Mouse (Mus musculus) kidney, postnatal 0 days (tissue): Measurements from ENCODE around the gene Hoxd3. TPM values are rescaled to one million over a fixed set of nuclear protein-coding genes. Genes with fewer than 3 reads are reported as not detected.
A peak's percentile ranks its signal among the peaks of the same experiment; 100 is the strongest.

ENCODE experiments used
- ATAC-seq: fragments of 200-750 bp; cut with Nextera tagmentation; replicated peaks from 2 replicates; pipeline ENCODE4 v1.8.0; 2017; ENCODE audit warnings: low read depth, moderate number of reproducible peaks, moderate TSS enrichment, moderate library complexity; ENCODE audit not compliant: low FRiP score
- DNase-seq: peaks from one replicate; pipeline ENCODE4 v3.0.0-alpha.2; 2016; ENCODE audit warnings: low spot score
- H3K27ac ChIP-seq: fragments of 300-500 bp; sonication (generic); 2 replicates; pipeline ENCODE4 v1.5.1; 2014; ENCODE audit warnings: mild to moderate bottlenecking
- H3K27me3 ChIP-seq: fragments of 300-500 bp; sonication (generic); 2 replicates; pipeline ENCODE4 v1.6.1; 2014; ENCODE audit warnings: low read length, mixed read lengths; ENCODE audit not compliant: insufficient read depth
- H3K36me3 ChIP-seq: fragments of 300-500 bp; sonication (generic); 2 replicates; pipeline ENCODE4 v1.6.1; 2014; ENCODE audit warnings: low read length, mixed read lengths; ENCODE audit not compliant: insufficient read depth
- H3K4me1 ChIP-seq: fragments of 300-500 bp; sonication (generic); replicated peaks from 2 replicates; pipeline ENCODE4 v1.6.1; 2014; ENCODE audit warnings: antibody characterized with exemption, low read length, mixed read lengths; ENCODE audit not compliant: insufficient read depth
- H3K4me2 ChIP-seq: fragments of 300-500 bp; sonication (generic); 2 replicates; pipeline ENCODE4 v1.6.1; 2014; ENCODE audit warnings: mild to moderate bottlenecking, low read length, moderate library complexity, mixed read lengths
- H3K4me3 ChIP-seq: fragments of 300-500 bp; sonication (generic); replicated peaks from 2 replicates; pipeline ENCODE4 v1.5.1; 2014; ENCODE audit warnings: low read depth, low read length
- H3K9ac ChIP-seq: fragments of 300-500 bp; sonication (generic); 2 replicates; pipeline ENCODE4 v1.6.1; 2014; ENCODE audit warnings: low read depth, low read length
- H3K9me3 ChIP-seq: fragments of 300-500 bp; sonication (generic); replicated peaks from 2 replicates; pipeline ENCODE4 v1.6.1; 2016; ENCODE audit warnings: low read length, inconsistent platforms, mixed read lengths
- CTCF ChIP-seq: IDR thresholded peaks from 2 replicates; pipeline ENCODE4 v1.5.1; 2016; ENCODE audit warnings: antibody characterized with exemption, low read depth, mild to moderate bottlenecking, moderate library complexity
- WGBS: fragments of 180-500 bp; shearing (Covaris S2); extraction: QIAGEN DNeasy Blood & Tissue Kit; methylation state at CpG from one replicate; pipeline ENCODE4 v1.1.7; 2014; 5-methylcytosine and 5-hydroxymethylcytosine counted together
- polyA plus RNA-seq: library from polyadenylated mRNA; unstranded; fragments of >200 nt; fragmentation: Nextera tagmentation; extraction: Ambion mirVana; gene quantifications from 2 replicates; pipeline ENCODE4 v1.2.1, GENCODE M21; 2015

The Hoxd3 gene
- polyA plus RNA-seq, 1 experiment from 2014 or later, result 8.0 TPM

- DNase-seq, result no peak
- H3K4me3 ChIP-seq, result peak overlapping the region; percentile 82
- H3K4me1 ChIP-seq, result no peaks in the 10 kb centered on the region; the same call in 1 of the 2 replicates
- peaks cover 5% of the 10 kb centered on the region; the same call in 1 of the 2 replicates for H3K27me3 ChIP-seq
- H3K36me3 ChIP-seq, result 0 out of 2 replicates have a peak, but pooled peaks cover 5% of the 10 kb centered on the region
- no peaks in the 10 kb centered on the region for H3K9me3 ChIP-seq
- WGBS, result 1% methylated on average over 30 of the region's 51 CpGs
- TF ChIP-seq CTCF, result no peak
- peak overlapping the region; percentile 98 for H3K9ac ChIP-seq
- H3K27ac ChIP-seq, result peak overlapping the region; percentile 96
- H3K4me2 ChIP-seq, result peak overlapping the region; percentile 76
- no peak for ATAC-seq
Measured at GRCm38 (mm10) chr2:74682796-74683195, 28.9 kb upstream of the Hoxd3 start.

GRCm38 (mm10) chr2:74683471-74683951 is 28.2 kb upstream of the Hoxd3 start:
- H3K27ac ChIP-seq, result peak overlapping the region; percentile 96
- H3K9ac ChIP-seq, result peak overlapping the region; percentile 98
- H3K4me3 ChIP-seq, result peak overlapping the region; percentile 82
- peaks cover 5% of the 10 kb centered on the region; the same call in 1 of the 2 replicates for H3K27me3 ChIP-seq
- TF ChIP-seq CTCF, result no peak
- ATAC-seq (peak; percentile 47), DNase-seq (no peak)
- peak overlapping the region; percentile 76 for H3K4me2 ChIP-seq
- H3K9me3 ChIP-seq, result no peaks in the 10 kb centered on the region
- WGBS, result under 1% methylated on average over 18 of the region's 18 CpGs
- 0 out of 2 replicates have a peak, but pooled peaks cover 5% of the 10 kb centered on the region for H3K36me3 ChIP-seq
- no peaks in the 10 kb centered on the region; the same call in 1 of the 2 replicates for H3K4me1 ChIP-seq

DNA sequence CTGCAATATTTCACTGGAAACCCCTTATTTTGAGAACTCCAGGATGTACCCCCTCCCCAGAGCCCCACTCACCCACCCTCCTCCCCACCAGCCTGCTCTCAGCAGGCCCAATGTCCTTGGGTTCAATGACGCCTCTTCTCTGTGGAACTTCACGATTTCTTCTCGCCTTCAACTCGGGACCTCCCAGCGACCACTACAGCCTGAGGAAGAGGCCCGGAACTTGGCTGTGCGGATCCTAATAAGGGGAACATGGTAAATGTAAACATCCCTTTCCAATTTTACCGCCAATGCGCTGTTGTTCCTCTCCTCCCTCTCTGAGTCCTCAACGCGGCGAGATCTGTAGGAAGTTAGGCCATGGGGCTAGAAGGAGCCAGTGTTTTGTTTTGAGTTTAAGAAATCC is 27.6 kb upstream of the Hoxd3 start:
- H3K9ac ChIP-seq, result peak overlapping the region; percentile 98

DNA sequence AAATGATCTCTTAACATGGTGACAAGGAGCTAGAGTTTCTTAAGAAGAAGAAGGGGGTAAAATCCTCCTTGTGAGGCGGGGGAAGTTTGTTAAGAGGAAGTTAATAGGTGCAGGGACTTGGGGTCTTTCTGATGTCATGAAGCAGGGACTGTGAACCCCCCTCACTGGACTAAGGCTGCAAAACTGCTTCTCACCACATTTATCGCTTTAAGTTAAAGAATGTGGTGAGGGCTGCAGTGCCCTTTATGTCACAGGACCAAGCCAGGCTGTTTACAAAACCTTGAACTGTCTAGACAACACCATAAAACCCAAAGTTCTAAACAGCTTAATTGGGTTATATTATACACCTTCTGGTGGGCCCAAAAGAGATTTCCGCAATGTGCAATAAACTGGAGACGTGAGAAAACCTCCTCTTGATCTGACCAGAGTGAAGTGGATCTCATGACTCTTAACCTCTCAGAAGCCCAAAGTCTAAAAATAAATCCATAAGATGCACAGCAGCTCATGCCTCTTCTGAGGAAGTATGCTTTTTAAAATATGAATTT is 26.6 kb upstream of the Hoxd3 start:
- no peak for TF ChIP-seq CTCF
- Histone ChIP-seq H3K4me2 (peak overlapping the region; percentile 76), H3K9ac (peak overlapping the region; percentile 98), H3K9me3 (no peaks in the 10 kb centered on the region), H3K4me1 (no peaks in the 10 kb centered on the region; the same call in 1 of the 2 replicates), H3K27ac (peak overlapping the region; percentile 96; the same call in 1 of the 2 replicates), H3K36me3 (0 out of 2 replicates have a peak, but pooled peaks cover 5% of the 10 kb centered on the region), H3K27me3 (peaks cover 5% of the 10 kb centered on the region; the same call in 1 of the 2 replicates), H3K4me3 (peak overlapping the region; percentile 82)
- DNase-seq (no peak), ATAC-seq (no peak)
- whole genome bisulfite sequencing, result 21% methylated on average over 4 of the region's 4 CpGs

More for the DNA sequence above, 27.6 kb upstream of the Hoxd3 start:
- Histone ChIP-seq H3K4me3 (peak overlapping the region; percentile 82), H3K9me3 (no peaks in the 10 kb centered on the region), H3K4me1 (no peaks in the 10 kb centered on the region; the same call in 1 of the 2 replicates), H3K27ac (peak overlapping the region; percentile 96), H3K4me2 (peak overlapping the region; percentile 76), H3K36me3 (0 out of 2 replicates have a peak, but pooled peaks cover 5% of the 10 kb centered on the region), H3K27me3 (peaks cover 5% of the 10 kb centered on the region; the same call in 1 of the 2 replicates)
- DNase-seq (no peak), ATAC-seq (no peak)
- 8% methylated on average over 12 of the region's 12 CpGs for WGBS
- TF ChIP-seq CTCF, result no peak

DNA sequence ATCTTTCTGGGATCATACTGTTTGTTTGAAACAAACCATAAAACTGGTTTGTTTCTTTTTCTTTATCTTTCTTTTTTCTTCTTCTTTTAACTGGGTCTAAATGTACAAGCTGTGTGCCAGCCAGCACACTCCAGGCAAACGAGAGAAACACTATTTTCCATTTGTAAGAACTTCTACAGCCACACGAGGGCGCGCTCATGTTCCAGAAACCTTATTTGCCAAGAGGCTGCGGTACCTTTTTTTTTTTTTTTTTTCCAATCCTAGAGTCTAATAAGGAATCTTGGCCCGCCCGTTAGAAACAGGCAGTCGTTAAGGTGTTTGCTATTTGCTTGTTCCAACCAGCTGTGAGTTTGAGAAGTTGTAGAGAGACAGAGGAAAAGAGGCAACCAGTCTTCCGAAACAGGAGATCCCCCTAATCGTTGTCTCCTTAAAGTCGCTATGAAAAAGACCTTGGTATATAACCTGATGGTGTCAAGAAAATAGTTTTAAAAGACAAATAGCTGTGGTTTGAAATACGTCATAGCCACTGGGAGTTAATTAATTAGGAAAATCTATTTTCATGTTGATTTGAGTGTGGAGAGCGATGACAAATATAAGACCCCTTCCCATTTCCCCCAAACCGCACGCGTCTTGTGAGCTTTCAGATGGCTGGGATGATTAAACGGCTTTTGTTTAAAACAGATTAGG is 25.3 kb upstream of the Hoxd3 start:
- Histone ChIP-seq H3K4me2 (peak overlapping the region; percentile 90), H3K27ac (peak overlapping the region; percentile 94), H3K4me1 (no peaks in the 10 kb centered on the region), H3K9me3 (no peaks in the 10 kb centered on the region), H3K36me3 (0 out of 2 replicates have a peak, but pooled peaks cover 5% of the 10 kb centered on the region), H3K9ac (peak overlapping the region; percentile 86), H3K27me3 (no peaks in the 10 kb centered on the region), H3K4me3 (peak overlapping the region; percentile 82)
- WGBS, result 4% methylated on average over 17 of the region's 17 CpGs
- peak; percentile 97 for DNase-seq
- TF ChIP-seq CTCF, result peak; percentile 85
- ATAC-seq, result no peak

DNA sequence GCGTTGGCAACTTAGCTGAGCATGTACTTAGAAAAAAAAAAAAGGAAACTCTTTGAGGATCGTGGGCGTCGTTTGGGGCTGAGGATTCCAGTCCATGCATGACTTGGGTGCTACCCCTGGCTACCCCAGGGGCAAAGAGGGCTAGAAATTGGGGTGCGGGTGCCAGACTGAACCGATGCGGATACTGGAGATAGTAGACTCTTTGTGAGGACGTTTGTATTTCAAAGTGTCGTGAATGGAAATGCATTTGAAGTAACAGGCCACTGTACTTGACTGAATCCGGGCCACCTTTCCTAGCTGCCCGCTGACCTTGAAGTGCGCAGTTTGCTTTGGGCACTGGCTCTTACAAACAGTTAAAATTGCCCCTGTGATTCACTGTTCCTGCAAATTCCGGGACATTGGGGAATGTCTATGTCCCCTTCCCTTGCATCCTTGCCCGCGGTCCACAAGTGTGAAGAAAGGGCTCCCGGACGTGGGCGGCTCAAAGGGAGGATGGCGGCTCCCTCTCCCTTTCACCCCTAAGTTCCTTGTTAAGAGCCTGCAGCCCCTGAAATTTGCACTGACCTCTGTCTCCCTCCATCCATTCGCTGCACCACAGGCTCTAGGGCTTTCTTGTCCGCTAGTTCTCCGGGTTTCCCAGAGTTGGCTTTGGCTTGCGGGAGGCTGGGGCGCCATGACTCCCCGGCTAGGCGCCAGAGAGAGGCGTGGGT is 24.6 kb upstream of the Hoxd3 start:
- peak overlapping the region; percentile 94 for H3K27ac ChIP-seq
- H3K4me2 ChIP-seq, result peak overlapping the region; percentile 90
- H3K4me1 ChIP-seq, result 0 out of 2 replicates have a peak, but pooled peaks cover 1% of the 10 kb centered on the region
- DNase-seq, result no peak
- 2% methylated on average over 27 of the region's 27 CpGs for WGBS
- H3K4me3 ChIP-seq, result peak overlapping the region; percentile 82
- TF ChIP-seq CTCF, result no peak
- no peaks in the 10 kb centered on the region for H3K9me3 ChIP-seq
- 0 out of 2 replicates have a peak, but pooled peaks cover 5% of the 10 kb centered on the region for H3K36me3 ChIP-seq
- no peaks in the 10 kb centered on the region for H3K27me3 ChIP-seq
- peak overlapping the region; percentile 86 for H3K9ac ChIP-seq
- no peak for ATAC-seq
